Mouse (Mus musculus) stomach, postnatal 0 days (tissue): ENCODE measurements around the gene Asb6.

Experiments used
- CTCF ChIP-seq: IDR thresholded peaks from 2 replicates; pipeline ENCODE4 v1.5.1; 2016; ENCODE audit warnings: antibody characterized with exemption, low read depth, mild to moderate bottlenecking, moderate library complexity
- EP300 ChIP-seq: optimal IDR thresholded peaks from 2 replicates; pipeline ENCODE3; 2016; ENCODE audit warnings: antibody characterized with exemption

- no peak for TF ChIP-seq EP300
- no peak for TF ChIP-seq CTCF
Observed at GRCm38 (mm10) chr2:30865426-30865825, 35.3 kb upstream of the Asb6 start.
